Mouse (Mus musculus): ENCODE results near the gene Aprt.
A peak's percentile ranks its signal among the peaks of the same experiment; 100 is the strongest.

Aprt gene

GRCm38 (mm10) chr8:122537033-122537432 lies 39.7 kb downstream of the Aprt start:
- peak; percentile 73 to 82 for DNase-seq (ENCODE audit: low spot score in 2 of 2)

GRCm38 (mm10) chr8:122531312-122531711 lies 45.4 kb downstream of the Aprt start:
- no peak for DNase-seq (ENCODE audit: low spot score in 2 of 2)

DNA sequence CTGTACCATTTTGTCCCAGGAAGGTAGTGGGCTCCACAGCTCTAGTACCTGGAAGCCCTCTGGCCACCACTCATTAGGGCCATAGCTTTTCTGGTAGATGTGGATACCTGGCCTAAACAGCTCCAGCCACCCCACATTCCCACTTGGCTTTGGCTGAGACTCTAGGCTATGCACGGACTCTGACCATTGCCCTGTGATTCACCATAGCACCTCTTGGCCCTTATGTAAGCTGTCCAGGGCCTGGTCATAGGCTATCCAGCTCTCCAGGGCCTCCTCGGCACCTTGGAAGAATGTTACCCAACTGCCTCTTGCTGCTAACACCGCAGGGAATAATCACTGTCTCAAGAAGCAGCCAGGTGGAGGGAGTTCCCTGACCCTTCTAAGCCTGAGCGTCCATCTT lies 47.5 kb downstream of the Aprt start:
- no peak for DNase-seq (ENCODE audit: low spot score in 2 of 2)

- no peak for DNase-seq (ENCODE audit: low spot score in 2 of 2)
These were observed 48.8 kb downstream of the Aprt start for GRCm38 (mm10) chr8:122527937-122528336.

DNA sequence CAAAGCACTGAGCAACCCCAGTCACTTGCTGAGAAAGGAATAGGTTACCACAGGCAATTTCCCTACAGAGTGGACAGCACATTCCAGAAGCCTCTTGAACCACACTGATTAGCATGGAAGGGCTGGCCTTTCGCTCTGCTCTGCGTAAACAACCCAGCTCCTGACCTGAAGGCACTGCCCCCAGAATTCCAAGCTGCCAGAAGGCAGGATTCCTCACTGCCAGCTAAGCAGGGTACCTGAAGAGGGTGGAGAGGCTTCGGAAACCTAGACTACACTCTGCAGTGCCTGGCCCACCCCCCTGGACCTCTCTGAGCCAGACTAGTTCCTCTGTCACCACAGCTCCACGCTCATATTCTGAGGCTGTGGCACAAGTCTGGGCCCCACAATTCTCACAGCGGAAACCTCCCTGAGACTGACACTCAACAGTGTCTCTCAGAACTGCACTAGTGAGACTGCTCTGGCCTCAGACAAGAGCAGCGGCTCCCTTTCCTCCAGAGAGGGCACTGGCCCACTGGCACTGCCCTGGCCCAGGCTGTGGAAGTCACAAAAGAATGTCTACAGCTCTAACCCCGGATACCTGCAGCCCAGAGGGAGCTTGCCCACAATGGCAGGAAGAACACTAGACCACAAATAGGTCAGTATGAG lies 50.1 kb downstream of the Aprt start:
- DNase-seq (ENCODE audit: low spot score in 2 of 2): no peak

DNA sequence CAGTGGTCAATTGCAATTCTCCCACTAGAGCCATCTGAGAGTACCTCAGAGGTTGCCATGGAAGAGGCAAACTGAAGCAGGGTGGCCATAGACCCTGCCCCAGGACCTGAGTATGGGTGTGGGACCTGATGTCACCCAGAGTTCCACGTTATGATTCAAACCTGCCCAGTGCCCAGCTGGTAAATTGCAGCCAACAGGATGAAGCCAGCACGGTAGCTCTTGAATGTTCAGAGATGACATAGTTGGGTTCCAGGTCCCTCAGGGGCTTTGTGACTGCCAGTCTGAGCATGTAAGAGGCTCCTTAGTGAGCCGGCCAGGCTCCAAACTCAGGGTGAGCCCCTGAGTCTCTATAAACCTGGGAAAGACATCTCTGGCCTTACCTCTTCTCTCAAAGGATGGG lies 50.6 kb downstream of the Aprt start:
- no peak for DNase-seq (ENCODE audit: low spot score in 2 of 2)

GRCm38 (mm10) chr8:122525004-122525403 lies 51.7 kb downstream of the Aprt start:
- no peak for DNase-seq (ENCODE audit: low spot score in 2 of 2)

All from urinary bladder, postnatal 4 days (tissue).